Mouse (Mus musculus): Measurements from ENCODE around the gene Plekha5.
A peak's percentile ranks its signal among the peaks of the same experiment; 100 is the strongest.

Plekha5 gene

DNA sequence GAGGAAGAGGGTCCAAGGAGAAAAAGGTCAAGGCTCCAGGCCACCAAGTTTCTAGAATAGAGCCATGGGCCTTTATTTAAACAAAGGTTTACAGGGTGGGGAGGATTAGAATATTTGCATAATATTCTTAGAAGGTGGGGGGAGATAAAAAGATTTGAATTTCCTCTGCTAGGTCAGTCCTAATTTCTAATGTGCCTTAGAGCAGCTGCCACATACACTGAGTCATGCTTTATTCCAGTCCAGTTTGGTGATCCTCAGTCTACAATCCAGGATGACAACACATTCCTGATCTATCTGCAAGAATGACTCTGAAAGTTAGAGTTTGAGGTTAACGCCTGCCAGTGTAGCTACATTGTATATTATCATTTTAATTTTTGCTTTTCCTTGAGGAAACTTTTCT lies 197.8 kb downstream of the Plekha5 start:
- DNase-seq = no peak

DNA sequence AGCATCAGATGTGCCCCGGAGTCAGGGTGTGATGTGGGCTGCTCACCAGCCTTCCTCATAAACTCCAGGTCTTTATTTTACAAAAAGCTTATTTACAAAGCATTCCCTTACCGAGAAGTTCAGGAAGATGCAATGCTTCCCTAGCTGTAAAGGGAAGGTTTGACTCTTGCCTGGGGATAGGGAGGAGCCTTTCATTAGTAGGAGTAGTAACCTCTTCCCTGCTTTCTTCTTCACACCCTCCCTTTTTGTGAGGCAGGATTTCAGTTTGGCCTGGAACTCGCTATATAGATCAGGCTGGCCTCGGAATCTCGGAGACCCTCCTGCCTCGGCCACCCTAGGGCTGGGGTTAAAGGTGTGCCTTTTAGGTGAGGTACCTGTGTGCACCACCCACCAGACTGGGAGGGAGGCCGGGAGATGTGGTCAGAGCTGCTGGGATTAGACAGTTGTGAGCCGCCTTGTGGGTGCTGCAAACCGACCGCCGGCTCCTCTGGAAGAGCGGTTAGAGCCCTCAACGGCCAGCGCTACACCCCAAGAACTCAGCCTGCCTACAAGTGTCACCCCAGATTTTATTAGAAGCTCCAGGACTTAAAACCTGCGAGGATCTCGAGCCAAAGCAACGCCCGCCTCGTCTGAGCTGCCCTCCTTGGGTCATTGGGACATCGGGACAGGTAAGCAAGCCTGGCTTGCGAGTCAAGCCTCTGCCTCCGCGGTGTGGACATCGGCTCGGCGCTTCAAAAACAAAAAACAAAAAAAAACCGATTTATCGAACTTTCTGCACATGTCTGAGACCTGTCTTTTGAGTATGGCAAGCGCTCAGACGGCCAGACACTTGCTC lies 198.8 kb downstream of the Plekha5 start, which contains the start of gene Aebp2:
TSS of gene Aebp2 (plus strand) at position 273 of the 835 bp plus-strand sequence.
- peak; percentile 27 for DNase-seq

DNA sequence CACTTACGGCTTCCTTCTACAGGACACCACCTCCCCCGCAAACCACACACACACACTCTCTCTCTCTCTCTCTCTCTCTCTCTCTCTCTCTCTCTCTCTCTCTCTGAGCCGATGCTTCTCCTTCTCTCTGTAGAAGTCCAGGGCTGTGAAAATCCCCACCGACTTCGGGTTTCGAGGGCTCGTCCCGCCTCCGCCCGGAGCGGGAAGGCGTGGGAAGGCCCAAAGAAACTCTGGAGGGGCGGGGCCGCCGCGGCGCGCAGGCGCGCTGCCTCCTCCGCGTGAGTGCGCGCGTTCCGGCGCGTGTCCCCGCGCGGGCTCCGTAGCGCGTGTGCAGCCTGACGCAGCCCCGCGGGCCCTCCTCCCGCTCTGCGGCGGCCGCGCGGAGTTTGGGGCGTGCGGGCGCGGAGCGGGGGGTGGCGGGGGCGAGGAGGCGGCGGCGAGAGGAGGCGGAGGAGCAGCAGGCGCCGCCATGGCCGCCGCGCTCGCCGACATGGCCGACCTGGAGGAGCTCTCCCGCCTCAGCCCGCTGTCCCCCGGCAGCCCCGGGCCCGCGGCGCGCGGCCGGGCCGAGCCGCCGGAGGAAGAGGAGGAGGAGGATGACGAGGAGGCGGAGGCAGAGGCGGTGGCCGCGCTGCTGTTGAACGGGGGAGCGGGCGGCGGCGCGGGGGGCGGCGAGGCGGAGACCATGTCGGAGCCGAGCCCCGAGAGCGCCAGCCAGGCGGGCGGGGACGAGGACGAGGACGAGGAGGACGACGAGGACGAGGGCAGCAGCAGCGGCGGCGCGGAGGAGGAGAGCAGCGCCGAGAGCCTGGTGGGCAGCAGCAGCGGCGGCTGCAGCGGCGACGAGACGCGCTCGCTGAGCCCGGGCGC lies 199.6 kb downstream of the Plekha5 start:
- DNase-seq = peak; percentile 92

DNA sequence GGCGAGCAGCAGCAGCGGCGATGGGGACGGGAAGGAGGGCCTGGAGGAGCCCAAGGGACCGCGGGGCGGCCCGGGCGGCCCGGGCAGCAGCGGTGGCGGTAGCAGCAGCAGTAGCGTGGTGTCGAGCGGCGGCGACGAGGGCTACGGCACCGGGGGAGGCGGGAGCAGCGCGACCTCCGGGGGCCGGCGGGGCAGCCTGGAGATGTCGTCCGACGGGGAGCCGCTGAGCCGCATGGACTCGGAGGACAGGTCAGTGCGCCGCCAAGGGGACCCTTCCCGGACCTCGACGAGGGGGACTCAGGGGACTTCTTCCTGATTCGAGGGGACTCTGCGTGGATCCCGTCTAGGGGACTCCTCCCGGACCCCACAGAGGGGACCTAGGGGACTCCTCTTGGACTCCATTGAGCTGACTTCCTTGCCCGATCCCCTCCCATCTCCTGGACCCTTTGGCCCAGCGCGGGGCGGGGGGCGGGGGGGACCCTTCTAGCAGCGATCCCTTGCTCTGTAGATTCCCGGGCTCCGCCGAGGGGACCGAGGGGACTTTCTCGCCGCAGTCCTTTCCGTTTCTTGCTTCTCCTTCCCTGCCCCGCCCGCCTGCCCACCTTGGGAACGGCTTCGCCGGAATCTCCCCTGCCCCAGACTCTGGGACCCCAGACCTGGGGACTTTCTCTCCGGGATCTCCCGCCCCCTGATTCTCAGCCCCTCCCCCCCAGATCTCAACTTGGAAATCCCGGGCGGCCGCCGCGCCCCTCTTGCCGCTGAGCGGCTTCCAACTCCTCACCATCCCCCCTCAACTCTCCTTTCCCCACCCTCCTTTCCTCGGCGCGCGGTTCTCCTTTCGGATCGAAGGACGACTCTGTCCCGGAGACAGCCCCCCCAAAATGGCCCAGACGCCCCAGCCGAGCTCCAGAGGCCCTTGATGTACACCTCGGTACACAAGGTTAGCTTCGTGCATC lies 200.5 kb downstream of the Plekha5 start:
- peak; percentile 21 for DNase-seq

DNA sequence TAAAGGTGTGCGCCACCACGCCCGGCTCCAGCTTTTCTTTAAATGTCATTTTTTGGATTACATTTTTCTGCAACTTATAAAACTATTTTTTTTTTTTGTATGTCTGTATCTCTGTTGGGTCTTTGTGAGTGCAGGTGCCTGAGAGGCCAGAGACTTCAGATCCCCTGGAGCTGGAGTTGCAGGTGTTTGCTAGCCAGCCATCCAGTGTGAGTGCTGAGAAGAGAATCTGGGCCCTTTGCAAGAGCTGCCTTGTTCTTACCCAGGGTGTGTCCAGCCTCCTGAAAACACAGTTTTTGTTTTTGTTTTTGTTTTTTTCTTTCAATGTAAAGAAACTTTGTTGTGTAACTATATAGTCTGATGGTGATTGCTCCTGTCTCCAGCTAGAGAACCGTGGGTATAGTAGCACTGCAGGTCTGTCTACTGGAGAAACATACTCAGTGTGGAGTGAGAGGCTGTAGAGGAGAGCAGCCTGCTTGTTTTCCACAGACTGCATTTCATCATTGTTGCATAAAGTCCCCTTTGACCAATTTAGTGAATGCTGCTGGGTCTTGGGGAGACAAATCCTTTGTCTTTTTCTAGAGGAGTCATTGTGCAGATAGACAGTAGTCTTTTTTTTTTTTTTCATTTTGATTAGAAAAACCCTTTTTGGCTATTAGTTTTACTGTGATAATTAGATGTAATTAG lies 205.5 kb downstream of the Plekha5 start:
- no peak for DNase-seq

DNA sequence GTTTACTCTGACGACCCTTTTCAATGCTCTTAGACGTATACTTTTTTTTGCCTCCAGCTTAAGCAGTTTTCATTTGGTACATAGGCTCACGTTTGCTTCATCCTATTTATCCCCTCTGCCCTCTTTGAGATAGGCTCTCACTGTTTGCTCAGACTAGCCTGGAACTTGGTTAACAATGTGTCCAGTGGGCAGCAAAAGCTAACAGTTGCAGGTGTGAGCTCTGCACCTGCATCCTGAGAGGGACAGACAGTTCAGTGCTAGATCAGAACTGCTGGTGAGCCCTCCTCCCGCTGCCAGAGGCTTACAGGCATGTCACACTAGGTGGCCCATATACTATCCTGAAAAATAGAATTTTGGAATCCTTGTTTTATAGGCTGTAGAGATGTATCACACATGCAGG lies 206.5 kb downstream of the Plekha5 start:
- no peak for DNase-seq

DNA sequence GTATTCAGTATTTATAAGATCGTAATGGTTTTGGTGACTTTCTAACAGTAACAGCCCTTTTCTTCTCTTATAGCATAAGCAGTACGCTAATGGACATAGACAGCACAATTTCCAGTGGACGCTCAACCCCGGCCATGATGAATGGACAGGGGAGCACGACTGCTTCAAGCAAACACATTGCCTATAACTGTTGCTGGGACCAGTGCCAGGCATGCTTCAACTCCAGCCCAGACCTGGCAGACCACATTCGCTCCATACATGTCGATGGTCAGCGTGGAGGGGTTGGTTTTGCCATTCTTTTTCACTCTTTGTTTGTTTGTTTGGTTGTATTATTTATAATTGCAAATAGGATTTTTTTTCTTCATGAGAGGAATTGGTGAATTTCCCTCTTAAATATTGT lies 209.8 kb downstream of the Plekha5 start:
- DNase-seq = no peak

DNA sequence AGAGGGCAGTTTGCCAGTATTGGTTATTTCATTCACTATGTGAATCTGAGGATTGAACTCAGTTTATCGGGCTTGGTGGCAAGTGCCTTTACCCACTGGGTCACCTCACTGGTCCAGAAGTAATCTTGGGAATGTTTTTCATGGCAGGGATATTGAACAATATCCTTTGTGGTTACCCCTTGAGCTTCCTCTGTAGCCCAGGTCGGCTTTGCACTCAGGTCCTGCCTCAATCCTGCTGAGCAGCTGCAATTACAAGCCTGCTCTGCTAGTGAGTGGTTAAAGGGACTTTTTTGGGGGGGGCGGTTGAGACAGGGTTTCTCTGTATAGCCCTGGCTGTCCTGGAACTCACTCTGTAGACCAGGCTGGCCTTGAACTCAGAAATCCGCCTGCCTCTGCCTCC lies 212.4 kb downstream of the Plekha5 start:
- no peak for DNase-seq

DNA sequence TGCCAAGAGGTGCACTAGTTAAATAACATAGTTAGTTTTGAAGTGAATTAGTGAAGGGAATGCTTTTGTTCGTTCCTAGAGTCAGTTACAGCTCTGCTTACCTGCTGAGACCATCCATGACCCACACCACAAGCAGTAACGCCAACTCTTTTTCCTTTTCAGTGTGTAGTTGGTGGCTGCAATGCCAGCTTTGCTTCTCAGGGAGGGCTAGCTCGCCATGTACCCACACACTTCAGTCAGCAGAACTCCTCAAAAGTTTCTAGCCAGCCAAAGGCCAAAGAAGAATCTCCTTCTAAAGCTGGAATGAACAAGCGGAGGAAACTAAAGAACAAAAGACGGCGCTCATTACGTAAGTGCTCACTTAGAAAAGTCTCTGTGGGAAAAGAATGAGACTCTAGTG lies 218.2 kb downstream of the Plekha5 start:
- DNase-seq = no peak

DNA sequence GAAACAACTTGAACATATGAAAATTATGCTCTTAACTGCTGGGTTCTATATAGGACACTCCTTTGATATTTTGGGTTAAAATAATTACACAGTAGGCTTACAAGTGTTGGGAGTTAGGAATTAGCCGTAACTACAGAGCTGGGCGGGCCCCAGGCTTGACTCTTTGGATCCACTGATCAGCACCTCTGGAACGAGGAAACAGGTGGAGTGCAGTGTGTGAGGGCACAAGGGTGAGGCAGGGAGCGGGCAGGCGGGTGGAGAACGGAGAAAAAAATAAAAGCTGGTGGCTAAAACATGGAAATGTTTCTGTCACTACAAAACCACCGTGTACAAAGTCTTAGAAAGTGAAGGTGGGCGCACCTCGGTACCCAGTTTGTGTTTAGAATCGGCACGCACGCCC lies 218.8 kb downstream of the Plekha5 start:
- no peak for DNase-seq

DNA sequence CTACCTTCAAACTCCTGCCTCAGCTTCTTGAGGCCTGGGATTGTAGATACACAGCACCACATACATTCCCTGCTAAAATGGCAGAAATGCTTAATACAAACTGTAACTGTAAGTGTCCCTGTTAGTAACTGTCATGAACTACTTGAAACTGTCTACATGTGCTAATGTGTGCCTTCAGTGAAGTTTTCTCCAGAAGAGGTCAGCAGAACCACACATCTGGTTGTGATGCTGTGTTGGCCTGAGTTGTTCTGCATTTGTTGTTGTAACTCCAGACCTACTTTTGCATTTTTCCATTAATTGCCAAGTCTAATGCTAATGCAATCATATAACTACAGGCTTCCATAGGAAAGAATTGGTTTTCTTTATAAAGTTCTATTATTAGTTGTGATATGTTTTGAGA lies 222.1 kb downstream of the Plekha5 start:
- DNase-seq = no peak
